Mouse (Mus musculus) embryonic fibroblast, embryonic 13.5 days (primary cell): ENCODE measurements around the gene Prkaa2.

ENCODE experiments used
- CTCF ChIP-seq: IDR thresholded peaks from 2 replicates; pipeline ENCODE4 v1.5.1; 2011; ENCODE audit warnings: mild to moderate bottlenecking, control low read depth, low read length, moderate library complexity, borderline replicate concordance; ENCODE audit not compliant: insufficient read depth
- POLR2A ChIP-seq: IDR thresholded peaks from 2 replicates; pipeline ENCODE4 v1.6.1; 2011; ENCODE audit warnings: low read depth, mild to moderate bottlenecking, control low read depth, low read length, moderate library complexity

- TF ChIP-seq CTCF: no peak
- no peak for TF ChIP-seq POLR2A
Observed at GRCm38 (mm10) chr4:105131756-105132314, 22.1 kb upstream of the Prkaa2 start.
